Mouse (Mus musculus) spleen, embryonic (tissue): ENCODE measurements around the gene Capn3.

Source experiments
- CTCF ChIA-PET: fragments of 350-600 bp; sonication (Branson Sonifier 250); formaldehyde crosslinking; loops from one replicate; lab custom pipeline; 2022; lab: Charles Lee

Capn3 gene

DNA sequence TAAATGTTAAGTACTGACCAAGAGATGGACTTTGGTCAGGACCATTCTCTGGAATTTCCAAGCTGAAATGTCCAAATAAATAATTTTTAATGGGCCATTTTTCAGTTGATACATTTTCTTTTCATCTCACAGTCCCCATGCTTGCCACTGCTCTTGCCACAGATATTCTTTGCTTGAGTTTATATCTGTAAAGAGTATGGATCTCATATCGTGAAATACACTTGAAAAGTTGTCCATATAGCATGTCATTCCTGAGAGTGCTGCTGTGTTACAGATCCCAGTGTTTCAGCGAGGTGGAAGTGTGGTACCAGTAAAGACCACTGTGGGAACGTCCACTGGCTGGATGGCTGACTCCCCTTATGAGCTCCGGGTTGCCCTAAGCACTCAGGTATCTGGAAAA, at the start of gene Capn3:
TSS of gene Capn3 (plus strand) at position 301 of the 400 bp plus-strand sequence.
- CTCF ChIA-PET = no interaction called here

GRCm38 (mm10) chr2:120411096-120411628, 44.7 kb upstream of the Capn3 start:
- CTCF ChIA-PET = no interaction called here

DNA sequence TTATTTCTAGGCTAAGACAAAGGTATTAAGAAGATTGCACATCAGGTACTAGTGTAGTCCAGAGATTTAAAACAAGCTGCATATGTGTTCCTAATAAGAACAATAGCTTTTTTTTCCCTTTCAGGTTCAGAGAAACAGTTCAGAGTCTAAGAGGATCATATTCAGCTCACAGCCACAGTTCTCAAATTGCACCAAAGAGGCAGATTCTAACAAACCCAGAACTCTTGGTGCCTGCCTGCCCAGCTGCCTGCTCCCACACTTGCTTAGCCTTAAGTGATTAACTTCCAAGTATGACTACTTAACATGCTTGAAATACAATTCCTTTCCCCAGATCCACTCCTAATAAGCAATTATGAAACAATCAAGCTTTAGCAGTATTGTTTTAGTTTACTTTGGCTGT, 41.7 kb upstream of the Capn3 start:
- CTCF ChIA-PET = interaction anchor here (0.6 kb wide), 1 partner anchor 122 kb away, joined by 3 read pairs; no protein-coding TSS in a partner anchor

- CTCF ChIA-PET = no interaction called here
Measured at GRCm38 (mm10) chr2:120414738-120415414, 40.9 kb upstream of the Capn3 start.

- CTCF ChIA-PET = no interaction called here
Measured at GRCm38 (mm10) chr2:120424386-120424785, 31.4 kb upstream of the Capn3 start.

- CTCF ChIA-PET = no interaction called here
Measured at GRCm38 (mm10) chr2:120444486-120444885, 11.3 kb upstream of the Capn3 start.

DNA sequence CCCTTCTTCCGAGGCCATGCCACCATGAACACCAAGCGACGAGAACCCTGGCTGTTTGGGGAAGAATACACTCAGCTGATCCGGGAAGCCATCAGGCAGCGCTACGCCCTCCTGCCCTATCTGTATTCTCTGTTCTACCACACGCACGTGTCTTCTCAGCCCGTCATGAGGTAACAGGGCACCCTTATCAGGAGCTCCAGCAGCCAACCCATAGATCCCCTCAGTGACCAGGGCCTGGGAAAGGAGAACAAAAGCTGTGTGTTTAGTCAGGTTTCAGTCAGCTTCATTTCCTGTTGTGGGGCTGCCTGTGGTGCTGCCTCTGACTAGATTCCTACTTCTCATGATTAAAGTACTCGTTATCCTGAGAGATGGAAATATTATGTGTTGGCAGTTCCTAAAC, 9.4 kb upstream of the Capn3 start:
- CTCF ChIA-PET = no interaction called here

- CTCF ChIA-PET = no interaction called here
Measured at GRCm38 (mm10) chr2:120447306-120447705, 8.5 kb upstream of the Capn3 start.

DNA sequence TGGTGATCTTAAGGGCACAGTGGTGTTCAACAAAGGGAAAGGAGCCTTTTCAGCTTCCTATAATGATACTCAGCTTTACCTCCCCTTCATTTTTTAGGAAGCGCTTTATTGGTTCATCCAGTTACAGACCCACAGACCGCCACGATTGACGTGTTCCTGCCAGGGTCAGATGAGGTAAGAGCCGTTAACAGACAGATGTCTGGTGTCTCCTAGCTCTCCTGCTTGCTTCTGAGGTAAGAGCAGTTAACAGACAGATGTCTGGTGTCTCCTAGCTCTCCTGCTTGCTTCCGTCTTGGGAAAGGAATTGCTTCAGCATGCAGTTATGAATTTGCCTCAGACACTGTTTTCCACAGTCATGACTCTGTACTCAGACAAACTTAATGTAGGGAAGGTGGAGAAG, 5.1 kb upstream of the Capn3 start:
- CTCF ChIA-PET = no interaction called here

DNA sequence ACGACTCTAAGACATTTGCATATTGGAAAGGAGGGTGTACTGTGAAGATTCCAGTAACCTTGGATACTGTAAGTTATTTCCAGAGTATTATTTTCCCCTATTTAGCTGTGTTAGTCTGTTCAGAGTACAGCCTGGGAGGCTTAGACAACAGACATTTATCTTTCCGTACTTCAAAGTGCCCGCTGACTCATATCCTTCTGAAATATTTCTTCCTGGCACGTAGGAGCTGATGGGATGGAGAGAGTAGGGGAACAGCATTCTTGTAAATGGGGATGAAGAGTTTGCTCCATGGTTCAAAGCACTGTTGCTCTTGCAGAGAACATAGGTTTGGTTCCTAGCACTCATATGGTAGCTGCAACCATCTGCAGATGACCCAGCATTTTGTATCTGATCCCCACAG, 3.2 kb upstream of the Capn3 start:
- CTCF ChIA-PET = no interaction called here

DNA sequence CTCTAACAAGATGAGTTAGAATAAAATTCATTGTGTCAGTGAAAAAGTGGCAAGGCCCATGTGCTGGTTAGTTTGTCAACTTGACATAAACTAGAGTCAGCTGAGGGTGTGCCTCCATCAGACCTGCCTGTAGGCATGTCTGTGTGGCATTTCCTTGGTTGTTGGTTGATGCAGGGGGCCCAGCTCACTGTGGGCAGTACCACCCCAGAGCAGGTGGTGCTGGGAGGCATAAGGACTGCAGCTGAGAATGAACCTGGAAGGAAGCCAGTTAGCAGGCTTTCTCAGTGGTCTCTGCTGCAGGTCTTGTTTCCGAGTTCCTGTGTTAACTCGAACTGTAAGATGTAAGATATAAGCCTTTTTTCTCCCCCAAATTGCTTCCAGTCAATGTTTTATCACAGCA, 832 bp upstream of the Capn3 start:
- CTCF ChIA-PET = no interaction called here

GRCm38 (mm10) chr2:120460216-120460615, 4.4 kb downstream of the Capn3 start:
- CTCF ChIA-PET = no interaction called here

GRCm38 (mm10) chr2:120463328-120463727, 7.5 kb downstream of the Capn3 start:
- CTCF ChIA-PET = no interaction called here

DNA sequence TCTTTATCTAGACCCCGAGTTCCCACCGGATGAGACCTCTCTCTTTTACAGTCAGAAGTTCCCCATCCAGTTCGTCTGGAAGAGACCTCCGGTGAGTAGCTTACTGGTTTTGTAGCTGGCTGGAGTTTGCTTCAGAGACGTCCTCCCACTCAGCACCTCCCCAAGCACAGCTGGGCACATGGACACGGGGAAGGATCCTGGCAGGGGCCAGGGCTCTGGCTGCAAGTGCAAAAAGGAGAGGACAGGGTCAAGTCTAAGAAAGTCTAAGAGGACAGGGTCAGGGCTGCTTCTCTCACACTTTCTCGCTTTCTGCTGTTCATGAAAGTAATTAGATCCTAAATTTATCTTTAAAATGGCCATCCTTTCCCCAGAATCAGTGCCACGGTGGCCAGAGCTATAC, 8.3 kb downstream of the Capn3 start:
- CTCF ChIA-PET = no interaction called here

DNA sequence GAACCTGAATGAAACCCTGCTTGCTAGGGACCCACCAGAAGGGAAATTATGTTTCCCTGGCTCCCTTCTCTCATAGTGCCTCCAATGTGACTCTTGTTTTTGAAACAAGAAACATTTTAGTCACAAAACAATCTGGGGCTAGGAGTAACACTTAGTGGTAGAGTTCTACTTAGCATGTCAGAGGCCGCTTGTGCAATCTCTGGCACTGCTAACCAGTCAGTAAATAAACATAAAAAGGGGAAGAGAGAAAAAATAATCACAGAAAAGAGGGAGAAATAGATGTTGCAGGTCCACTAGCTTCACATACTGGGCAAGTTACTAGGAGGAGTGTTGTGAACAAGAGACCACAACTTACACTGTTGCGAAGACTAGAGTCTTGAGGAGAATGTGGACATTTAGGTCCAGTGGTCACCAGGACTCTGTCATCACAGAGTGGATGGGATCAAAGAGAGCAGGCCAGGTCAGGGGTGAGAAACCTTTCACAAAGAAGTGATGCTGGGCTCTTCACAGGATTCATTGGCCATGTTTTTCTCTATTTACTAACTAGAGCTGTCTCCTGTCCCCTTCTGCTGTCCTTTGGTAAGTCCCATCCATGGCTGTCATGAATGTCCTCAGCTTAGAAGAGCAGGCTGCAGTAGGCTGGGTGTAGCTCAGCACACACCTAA, 9.0 kb downstream of the Capn3 start:
- CTCF ChIA-PET = no interaction called here

GRCm38 (mm10) chr2:120465397-120465785, 9.6 kb downstream of the Capn3 start:
- CTCF ChIA-PET = no interaction called here

- CTCF ChIA-PET = no interaction called here
Measured at GRCm38 (mm10) chr2:120468011-120468410, 12.2 kb downstream of the Capn3 start.

- CTCF ChIA-PET = no interaction called here
Measured at GRCm38 (mm10) chr2:120469220-120469619, 13.4 kb downstream of the Capn3 start.

DNA sequence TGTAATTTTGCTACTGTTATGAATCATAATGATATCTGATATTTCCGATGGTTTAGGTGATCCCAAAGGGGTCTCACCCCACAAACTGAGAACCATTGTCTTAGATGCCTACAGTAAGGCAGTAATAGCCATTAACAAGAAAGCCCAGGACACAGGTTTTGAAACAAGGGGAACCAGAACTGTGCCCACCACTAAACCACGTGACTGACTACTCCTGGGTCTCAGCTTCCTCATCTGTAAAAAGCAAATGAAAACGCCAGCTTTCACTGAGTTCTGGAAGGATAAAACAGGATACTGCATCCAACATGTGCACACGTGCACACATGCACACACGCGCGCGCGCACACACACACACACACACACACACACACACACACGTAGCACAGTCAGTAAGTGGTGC, 13.9 kb downstream of the Capn3 start:
- CTCF ChIA-PET = no interaction called here

GRCm38 (mm10) chr2:120470856-120471255, 15.0 kb downstream of the Capn3 start:
- CTCF ChIA-PET = no interaction called here

- CTCF ChIA-PET = no interaction called here
Measured at GRCm38 (mm10) chr2:120476277-120477087, 20.7 kb downstream of the Capn3 start.

DNA sequence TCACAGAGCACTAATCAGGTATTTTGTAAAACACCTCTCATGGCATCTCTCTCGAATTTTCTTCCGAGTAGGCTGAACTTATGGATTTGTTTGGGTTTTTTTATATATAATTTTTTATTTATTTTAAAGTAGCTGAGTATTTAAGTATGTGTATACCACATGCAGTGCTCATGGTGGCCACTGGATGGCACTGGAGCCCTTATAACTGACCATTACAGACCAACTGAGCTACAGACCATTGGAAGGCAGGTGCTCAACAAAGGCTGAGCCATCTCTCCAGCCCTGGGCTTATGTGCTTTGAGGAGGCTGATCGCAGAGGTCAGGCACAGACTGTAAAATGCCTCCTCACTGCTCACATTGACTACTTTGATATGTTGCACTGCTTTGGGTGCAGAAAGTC, 22.8 kb downstream of the Capn3 start:
- CTCF ChIA-PET = interaction anchor here (0.7 to 1.4 kb wide), 2 partner anchors 155 to 192 kb away, joined by 3 to 5 read pairs; no protein-coding TSS in a partner anchor
